Mouse (Mus musculus) C2C12 (cell line): ENCODE data around the gene Ube2t.

Experiments
- CEBPB ChIP-seq: IDR thresholded peaks from one replicate; pipeline ENCODE4 v1.6.1; 2011; ENCODE audit warnings: low read depth, mild to moderate bottlenecking, control low read depth, moderate library complexity
- CTCF ChIP-seq: IDR thresholded peaks from one replicate; pipeline ENCODE4 v1.5.1; 2011; ENCODE audit not compliant: control insufficient read depth, insufficient read depth, insufficient read length
- MAX ChIP-seq: IDR thresholded peaks from one replicate; pipeline ENCODE4 v1.6.1; 2011; ENCODE audit warnings: mild to moderate bottlenecking, control low read depth
- USF1 ChIP-seq: IDR thresholded peaks from one replicate; pipeline ENCODE4 v1.6.1; 2011; ENCODE audit warnings: low read depth, mild to moderate bottlenecking, control low read depth, moderate library complexity

DNA sequence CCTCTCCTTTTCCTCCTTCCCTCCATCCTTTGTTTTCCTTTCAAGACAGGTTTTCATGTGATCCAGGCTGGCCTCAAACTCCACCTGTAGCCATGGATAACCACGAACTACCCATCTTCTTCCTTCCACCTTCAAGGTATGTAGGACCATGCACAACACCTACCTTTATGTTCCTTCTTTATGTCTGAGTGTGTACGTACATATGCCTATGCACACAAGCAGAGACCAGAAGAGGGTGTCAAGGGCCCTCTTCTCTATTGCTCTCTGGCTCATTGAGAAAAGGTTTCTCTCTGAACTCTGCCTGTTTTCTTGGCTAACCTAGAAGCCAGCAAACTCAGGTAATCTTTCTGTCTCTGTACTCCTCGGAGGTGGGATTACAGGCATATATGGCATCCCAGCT is 32.4 kb downstream of the Ube2t start:
- TF ChIP-seq CTCF, result no peak
- no peak for TF ChIP-seq CEBPB
- TF ChIP-seq USF1, result no peak
- TF ChIP-seq MAX, result no peak
